27 mouse cellular contexts compared by ENCODE assay signal in the genomic region with DNA sequence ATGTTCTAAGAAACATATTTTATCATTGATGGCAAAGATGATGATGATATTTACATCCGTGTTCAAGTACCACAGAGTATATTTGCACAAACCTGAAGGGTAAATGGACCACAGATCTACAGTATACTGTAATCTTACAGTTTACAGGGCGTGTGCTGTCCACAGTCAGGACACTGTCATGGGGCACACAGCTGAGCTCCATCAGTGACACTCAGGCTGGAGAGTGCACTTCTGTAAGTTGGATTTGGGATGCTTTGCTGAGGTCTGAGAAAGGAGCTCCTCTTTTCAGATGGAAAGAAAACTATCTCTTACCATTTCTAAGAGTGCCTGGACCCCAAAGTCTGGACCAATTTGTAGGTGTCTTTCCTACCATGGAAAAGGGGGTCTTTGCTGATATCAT. TPM values are rescaled to one million over a fixed set of nuclear protein-coding genes. Genes with fewer than 3 reads are reported as not detected.
DNase-seq lines count a peak whose midpoint lies in the region; ATAC-seq and TF ChIP-seq lines count a peak whose summit lies in the region.
"Had no signal": no experiment of that assay in that cellular context is flagged by ENCODE, and none has a peak within 500 bp of the region (broad histone marks: within the 10 kb centered on the region; RNA-seq: fewer than 3 reads in every experiment).

No protein-coding gene starts in this region.

- no peaks in the 10 kb centered on the region for H3K9me3 ChIP-seq in lung, embryonic 14.5 days (ENCODE audit: low read depth, low read length)
- H3K9me3 ChIP-seq in midbrain, embryonic 11.5 days (ENCODE audit: control insufficient read depth, low read length) = no peaks in the 10 kb centered on the region
- H3K9me3 ChIP-seq in midbrain, embryonic 13.5 days = no peaks in the 10 kb centered on the region
- H3K9me3 ChIP-seq: embryonic facial prominence, embryonic 10.5 days; embryonic facial prominence, embryonic 13.5 days; forebrain, embryonic 12.5 days; forebrain, embryonic 15.5 days; G1E; heart, embryonic 10.5 days; heart, embryonic 13.5 days had no signal

- 42% methylated on average over 2 of the region's 2 CpGs for WGBS in lung, embryonic 14.5 days
- 83% methylated on average over 2 of the region's 2 CpGs for WGBS in midbrain, embryonic 11.5 days
- 88% methylated on average over 2 of the region's 2 CpGs for WGBS in midbrain, embryonic 13.5 days

- H3K4me1 ChIP-seq in lung, embryonic 14.5 days (ENCODE audit: insufficient read depth) = 0 out of 2 replicates have a peak, but pooled peaks cover 3% of the 10 kb centered on the region
- H3K4me1 ChIP-seq in midbrain, embryonic 11.5 days (ENCODE audit: control insufficient read depth, insufficient read depth, low read length) = no peaks in the 10 kb centered on the region; the same call in 1 of the 2 replicates
- peaks cover 12% of the 10 kb centered on the region for H3K4me1 ChIP-seq in midbrain, embryonic 13.5 days (replicated peaks)
- H3K4me1 ChIP-seq: embryonic facial prominence, embryonic 13.5 days; forebrain, embryonic 15.5 days had no signal

- no peak overlapping the region for H3K4me3 ChIP-seq in lung, embryonic 14.5 days (ENCODE audit: low read depth, low read length)
- H3K4me3 ChIP-seq in midbrain, embryonic 11.5 days (ENCODE audit: low read depth, low read length) = no peak overlapping the region
- no peak overlapping the region for H3K4me3 ChIP-seq in midbrain, embryonic 13.5 days (replicated peaks)
- H3K4me3 ChIP-seq: embryonic facial prominence, embryonic 10.5 days; embryonic facial prominence, embryonic 13.5 days; erythroblast, embryonic 14.5 days; forebrain, embryonic 12.5 days; forebrain, embryonic 15.5 days; heart, adult 2 months; heart, embryonic 10.5 days; heart, embryonic 13.5 days had no signal

- H3K36me3 ChIP-seq in lung, embryonic 14.5 days (ENCODE audit: insufficient read depth) = no peaks in the 10 kb centered on the region
- no peaks in the 10 kb centered on the region for H3K36me3 ChIP-seq in midbrain, embryonic 11.5 days (ENCODE audit: control insufficient read depth, insufficient read depth, low read length)
- no peaks in the 10 kb centered on the region for H3K36me3 ChIP-seq in midbrain, embryonic 13.5 days
- H3K36me3 ChIP-seq: embryonic facial prominence, embryonic 10.5 days; embryonic facial prominence, embryonic 13.5 days; forebrain, embryonic 12.5 days; forebrain, embryonic 15.5 days; G1E; heart, embryonic 10.5 days; heart, embryonic 13.5 days had no signal

- no peak overlapping the region for H3K4me2 ChIP-seq in lung, embryonic 14.5 days
- H3K4me2 ChIP-seq in midbrain, embryonic 11.5 days = no peak overlapping the region
- no peak overlapping the region for H3K4me2 ChIP-seq in midbrain, embryonic 13.5 days (replicated peaks)
- H3K4me2 ChIP-seq: embryonic facial prominence, embryonic 13.5 days; forebrain, embryonic 12.5 days; forebrain, embryonic 15.5 days; heart, embryonic 13.5 days; hindbrain, embryonic 14.5 days had no signal

- ATAC-seq in lung, embryonic 14.5 days (ENCODE audit: insufficient read depth) = peak; percentile 71; the same call in 1 of the 2 replicates
- no peak for ATAC-seq in midbrain, embryonic 11.5 days (ENCODE audit: low FRiP score)
- ATAC-seq in midbrain, embryonic 13.5 days = no peak
- ATAC-seq: forebrain, embryonic 15.5 days had no signal

- TF ChIP-seq CTCF in lung, embryonic 14.5 days (IDR thresholded peaks at IDR 0.05; ENCODE audit: low read depth) = no peak

- H3K27me3 ChIP-seq in lung, embryonic 14.5 days (ENCODE audit: insufficient read depth, low read length) = peaks cover 6% of the 10 kb centered on the region; the same call in 1 of the 2 replicates
- H3K27me3 ChIP-seq in midbrain, embryonic 11.5 days (ENCODE audit: control insufficient read depth, insufficient read depth, low read length) = no peaks in the 10 kb centered on the region
- no peaks in the 10 kb centered on the region for H3K27me3 ChIP-seq in midbrain, embryonic 13.5 days
- H3K27me3 ChIP-seq: CH12.LX; forebrain, embryonic 12.5 days; forebrain, embryonic 15.5 days had no signal

- peak; percentile 78 for DNase-seq in lung, embryonic 14.5 days
- DNase-seq in lung, adult 18-20 months = no peak
- DNase-seq in midbrain, embryonic 11.5 days (ENCODE audit: low spot score, missing footprints) = peak; percentile 8
- peak; percentile 35 for DNase-seq in lung, postnatal 36 days
- DNase-seq in cerebellum, adult 8-10 months = no peak
- DNase-seq in thymus, postnatal 0 days (ENCODE audit: low spot score) = no peak
- DNase-seq: adrenal gland, adult 2 months; adrenal gland, postnatal 14 days; B cell, adult 2 months; embryo, embryonic 11 days; gastrocnemius, postnatal 10 days; gastrocnemius, postnatal 36 days; heart, adult 2 months; heart, postnatal 14 days; heart, postnatal 4 days had no signal

- no peak overlapping the region for H3K27ac ChIP-seq in lung, embryonic 14.5 days (ENCODE audit: low read depth)
- H3K27ac ChIP-seq in midbrain, embryonic 11.5 days (ENCODE audit: low read depth, low read length) = no peak overlapping the region
- no peak overlapping the region for H3K27ac ChIP-seq in midbrain, embryonic 13.5 days
- H3K27ac ChIP-seq: embryonic facial prominence, embryonic 10.5 days; embryonic facial prominence, embryonic 13.5 days; forebrain, embryonic 12.5 days; forebrain, embryonic 15.5 days; heart, adult 2 months; heart, embryonic 10.5 days; heart, embryonic 13.5 days; hindbrain, embryonic 14.5 days had no signal

- H3K9ac ChIP-seq in lung, embryonic 14.5 days = no peak overlapping the region
- H3K9ac ChIP-seq in midbrain, embryonic 11.5 days (ENCODE audit: low read length) = no peak overlapping the region
- no peak overlapping the region for H3K9ac ChIP-seq in midbrain, embryonic 13.5 days (replicated peaks)
- H3K9ac ChIP-seq: embryonic facial prominence, embryonic 13.5 days; forebrain, embryonic 12.5 days; forebrain, embryonic 15.5 days; heart, embryonic 13.5 days; hindbrain, embryonic 14.5 days had no signal

RNA-seq across cellular contexts. Expression of gene Slc15a1, which starts 9.9 kb away (rescaled TPM):
- 0.13 and 0.14 TPM in 2 replicates for polyA plus RNA-seq in lung, embryonic 14.5 days (2014; fragmentation: Nextera tagmentation; extraction: Ambion mirVana)
- not detected in 2 replicates for polyA plus RNA-seq in midbrain, embryonic 11.5 days (2014; fragmentation: Nextera tagmentation; extraction: Ambion mirVana)
- 0.05 TPM in 1 of 2 replicates, not detected in the other for polyA plus RNA-seq in midbrain, embryonic 13.5 days (2015; fragmentation: Nextera tagmentation; extraction: Ambion mirVana)
- 3.3 and 3.4 TPM in 2 replicates for polyA plus RNA-seq in thymus, postnatal 0 days (2015; fragmentation: Nextera tagmentation; extraction: Ambion mirVana)
- polyA plus RNA-seq: cerebellum, adult 2 months; forebrain, embryonic 12.5 days; forebrain, embryonic 15.5 days; G1E; heart, adult 2 months; heart, embryonic 10.5 days; heart, embryonic 13.5 days; hindbrain, embryonic 14.5 days had no signal

Comparison
In these comparisons a context has a peak if more than half of its experiments do, and no peak if none do; other contexts are left out.
1. DNase-seq: peak in lung, embryonic 14.5 days (single experiment), midbrain, embryonic 11.5 days (single experiment) and lung, postnatal 36 days (single experiment); none in lung, adult 18-20 months (0 of 2), cerebellum, adult 8-10 months (single experiment) and thymus, postnatal 0 days (single experiment).